Mouse (Mus musculus) spleen, adult 2 months (tissue): Measurements from ENCODE around the gene Slc26a6. TPM values are rescaled to one million over a fixed set of nuclear protein-coding genes. Genes with fewer than 3 reads are reported as not detected.

ENCODE experiments used
- DNase-seq, 2 experiments: peaks; one replicate each; pipeline versions ENCODE4 v3.0.0 to v3.0.0-alpha.2; 2012 to 2021; ENCODE audit warnings: low spot score in 2 of 2, low read depth in 1 of 2
- H3K27ac ChIP-seq: fragments of 200-500 bp; 2 replicates; pipeline ENCODE4 v1.5.1; 2012; ENCODE audit warnings: low read length, inconsistent platforms; ENCODE audit not compliant: insufficient read depth
- H3K27me3 ChIP-seq: fragments of 200-500 bp; 2 replicates; pipeline ENCODE4 v1.6.1; 2012; ENCODE audit warnings: mild to moderate bottlenecking, moderate library complexity, low read length, inconsistent platforms; ENCODE audit not compliant: control insufficient read depth, insufficient read depth
- H3K36me3 ChIP-seq: fragments of 200-500 bp; 2 replicates; pipeline ENCODE4 v1.6.1; 2012; ENCODE audit warnings: mild to moderate bottlenecking, low read length, inconsistent platforms; ENCODE audit not compliant: control insufficient read depth, insufficient read depth
- H3K4me1 ChIP-seq: fragments of 200-500 bp; 2 replicates; pipeline ENCODE4 v1.6.1; 2011; ENCODE audit warnings: inconsistent platforms; ENCODE audit not compliant: control insufficient read depth, insufficient read depth, insufficient read length
- H3K4me3 ChIP-seq: fragments of 200-500 bp; 2 replicates; pipeline ENCODE4 v1.5.1; 2011; ENCODE audit warnings: mild to moderate bottlenecking, inconsistent platforms; ENCODE audit not compliant: insufficient read depth, insufficient read length; ENCODE audit errors: extremely low read depth
- CTCF ChIP-seq: fragments of 200-500 bp; IDR thresholded peaks from 2 replicates; pipeline ENCODE4 v1.5.1; 2011; ENCODE audit warnings: mild to moderate bottlenecking, inconsistent platforms; ENCODE audit not compliant: insufficient read depth, insufficient read length, insufficient replicate concordance; ENCODE audit errors: extremely low read depth
- POLR2A ChIP-seq: fragments of 200-500 bp; IDR thresholded peaks from 2 replicates; pipeline ENCODE4 v1.6.1; 2011; ENCODE audit warnings: low read depth, low read length, inconsistent platforms
- WGBS: fragments of 180-500 bp; shearing (Covaris S2); methylation state at CpG from one replicate; pipeline ENCODE4 v1.1.7; 2018; 5-methylcytosine and 5-hydroxymethylcytosine counted together
- polyA plus RNA-seq: library from polyadenylated mRNA; depleted of rRNA; stranded (reverse); fragments of >200 nt; gene quantifications from 2 replicates; pipeline ENCODE4 v1.2.3, GENCODE M21; 2012; rRNA removed

Gene Slc26a6
- 13.0 and 14.9 TPM in 2 replicates for polyA plus RNA-seq

DNA sequence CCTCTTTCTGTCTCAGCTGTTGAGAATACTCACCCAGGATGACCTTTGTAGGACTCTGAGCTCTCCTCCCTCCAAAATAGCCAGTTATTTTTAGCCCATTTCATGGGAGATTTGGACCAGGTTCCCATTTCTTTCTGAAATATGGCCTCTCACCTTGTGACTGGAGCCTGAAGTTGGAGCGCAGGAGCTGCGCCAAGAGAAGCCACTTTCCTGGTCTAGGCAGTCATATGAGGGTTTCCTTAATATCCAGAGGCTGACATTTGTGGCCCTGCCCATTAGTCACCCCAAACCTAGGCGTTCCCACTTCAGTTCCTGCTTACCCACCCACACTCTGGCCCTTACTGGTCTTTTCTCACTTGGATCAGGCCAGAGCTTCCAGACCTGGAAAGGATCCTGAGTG lies at the start of gene Slc26a6:
Gene Slc26a6, plus strand, starts transcription at position 308 of the 400 bp plus-strand sequence.
- no peak for DNase-seq
- TF ChIP-seq CTCF = no peak
- TF ChIP-seq POLR2A = no peak
- Histone ChIP-seq H3K27me3 (no peaks in the 10 kb centered on the region), H3K4me1 (peaks cover 5% of the 10 kb centered on the region; the same call in 1 of the 2 replicates), H3K27ac (peak within 1 kb of the TSS; percentile 83), H3K4me3 (peak within 1 kb of the TSS; percentile 88), H3K36me3 (no peaks in the 10 kb centered on the region)
- 91% methylated on average over 3 of the region's 3 CpGs for WGBS

DNA sequence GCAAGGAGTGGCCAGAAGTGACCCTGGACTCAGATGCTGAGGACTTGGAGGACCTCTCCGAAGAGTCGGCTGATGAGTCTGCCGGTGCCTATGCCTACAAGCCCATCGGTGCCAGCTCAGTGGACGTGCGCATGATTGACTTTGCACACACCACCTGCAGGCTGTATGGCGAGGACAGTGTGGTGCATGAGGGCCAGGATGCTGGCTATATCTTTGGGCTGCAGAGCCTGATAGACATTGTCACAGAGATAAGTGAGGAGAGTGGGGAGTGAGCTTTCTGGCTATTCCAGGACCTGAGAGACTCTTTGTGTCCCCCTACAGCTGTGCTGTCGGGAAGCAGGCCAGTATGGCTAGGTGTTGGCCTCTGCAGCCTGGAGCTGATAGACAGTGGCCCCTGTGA lies 47.3 kb upstream of the Slc26a6 start:
- no peak for DNase-seq
- Histone ChIP-seq H3K27ac (no peak overlapping the region), H3K4me1 (peaks cover 11% of the 10 kb centered on the region; the same call in 1 of the 2 replicates)

DNA sequence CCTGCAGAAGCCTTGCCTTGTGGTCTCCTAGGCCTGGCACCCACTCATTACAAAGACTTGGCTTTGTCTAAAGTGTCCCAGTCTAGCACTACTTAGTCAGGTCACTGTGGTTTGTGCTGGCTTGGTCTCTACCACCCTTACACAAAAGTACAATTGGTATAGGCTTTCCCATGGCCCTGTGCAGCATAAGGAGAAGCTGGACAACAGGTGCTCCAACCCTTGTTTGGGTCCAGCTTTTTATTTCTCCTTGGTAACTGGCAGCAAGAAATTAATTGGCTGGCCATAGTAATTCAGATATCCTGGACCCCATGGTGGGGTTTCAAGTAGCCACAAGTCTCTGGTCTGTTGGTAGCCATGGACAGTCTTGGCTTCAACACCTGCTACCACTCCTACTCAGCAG lies 46.7 kb upstream of the Slc26a6 start:
- H3K4me1 ChIP-seq = peaks cover 11% of the 10 kb centered on the region; the same call in 1 of the 2 replicates
- no peak overlapping the region for H3K27ac ChIP-seq
- H3K4me3 ChIP-seq = no peak overlapping the region
- H3K36me3 ChIP-seq = peaks cover 24% of the 10 kb centered on the region
- no peak for TF ChIP-seq CTCF
- TF ChIP-seq POLR2A = no peak
- no peaks in the 10 kb centered on the region for H3K27me3 ChIP-seq
- DNase-seq = no peak

More for the DNA sequence above, 47.3 kb upstream of the Slc26a6 start:
- H3K36me3 ChIP-seq = peaks cover 28% of the 10 kb centered on the region
- no peak for TF ChIP-seq CTCF
- TF ChIP-seq POLR2A = no peak
- H3K4me3 ChIP-seq = no peak overlapping the region
- H3K27me3 ChIP-seq = no peaks in the 10 kb centered on the region
- WGBS = 87% methylated on average over 8 of the region's 8 CpGs

DNA sequence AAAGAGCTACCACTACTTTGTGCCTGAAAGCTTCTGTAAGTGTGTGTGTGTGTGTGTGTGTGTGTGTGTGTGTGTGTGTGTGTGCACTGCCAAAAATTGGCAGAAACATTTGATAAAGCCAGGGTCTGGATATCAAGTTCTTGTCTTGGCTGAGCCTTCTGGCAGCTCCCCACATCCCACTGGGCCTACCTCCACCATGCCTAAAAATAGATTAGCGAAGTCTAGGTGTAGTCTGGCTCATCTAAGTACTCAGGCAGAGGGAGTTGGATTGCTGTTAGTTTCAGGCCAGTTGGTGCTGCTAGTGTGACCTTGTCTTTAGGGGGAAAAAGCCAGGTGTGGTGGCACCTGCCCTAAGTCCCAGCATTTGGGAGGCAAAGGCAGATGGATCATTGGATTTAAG lies 46.3 kb upstream of the Slc26a6 start:
- TF ChIP-seq CTCF = no peak
- TF ChIP-seq POLR2A = no peak
- Histone ChIP-seq H3K27me3 (no peaks in the 10 kb centered on the region), H3K27ac (no peak overlapping the region), H3K4me3 (no peak overlapping the region), H3K4me1 (peaks cover 11% of the 10 kb centered on the region; the same call in 1 of the 2 replicates), H3K36me3 (peaks cover 24% of the 10 kb centered on the region)
- WGBS = 92% methylated on average over 1 of the region's 1 CpGs
- DNase-seq = no peak

DNA sequence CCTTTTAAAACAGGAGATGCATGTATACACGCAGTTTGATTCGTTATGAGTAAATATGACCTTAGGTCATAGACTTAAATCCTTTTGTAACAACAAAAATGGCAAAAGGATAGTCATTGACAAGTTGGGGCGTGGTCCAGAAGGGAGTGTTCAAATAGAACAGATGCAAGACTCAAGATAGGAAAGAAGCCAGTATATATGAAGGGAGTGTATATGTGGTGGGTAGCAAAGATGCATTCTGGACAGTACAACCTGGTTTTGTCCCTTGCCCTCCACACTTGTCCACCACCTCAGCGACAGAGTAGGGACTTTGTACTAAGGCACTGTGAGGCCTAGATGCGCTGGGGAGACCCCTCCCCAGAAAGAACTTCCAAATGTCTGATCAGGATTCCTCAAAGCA lies 45.4 kb upstream of the Slc26a6 start:
- Histone ChIP-seq H3K4me1 (peaks cover 11% of the 10 kb centered on the region; the same call in 1 of the 2 replicates), H3K27ac (0 out of 2 replicates have a peak overlapping the region, but pooled peaks have one; percentile 18), H3K27me3 (no peaks in the 10 kb centered on the region), H3K36me3 (peaks cover 26% of the 10 kb centered on the region), H3K4me3 (no peak overlapping the region)
- DNase-seq = no peak
- TF ChIP-seq CTCF (no peak), POLR2A (no peak)
- 69% methylated on average over 5 of the region's 5 CpGs for WGBS

DNA sequence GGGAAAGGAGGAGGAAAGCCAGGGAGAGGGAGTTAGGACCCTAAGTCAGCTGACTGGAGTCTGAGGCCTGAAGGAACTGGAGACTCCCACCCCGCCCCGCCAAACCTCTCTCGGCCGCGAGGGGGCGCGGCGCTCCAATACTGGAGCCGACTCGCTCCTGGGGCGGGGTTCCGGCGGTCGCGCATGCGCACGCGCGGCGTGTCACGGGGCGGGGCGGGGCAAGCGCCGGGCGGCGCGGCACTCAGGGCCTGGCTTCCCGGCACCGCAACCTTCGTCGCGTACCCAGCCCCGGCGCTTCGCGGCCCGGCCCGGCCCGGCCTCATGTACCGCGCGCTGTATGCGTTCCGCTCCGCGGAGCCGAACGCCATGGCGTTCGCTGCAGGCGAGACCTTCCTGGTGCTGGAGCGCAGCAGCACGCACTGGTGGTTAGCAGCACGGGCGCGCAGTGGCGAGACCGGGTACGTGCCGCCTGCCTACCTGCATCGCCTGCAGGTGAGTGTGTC lies 44.9 kb upstream of the Slc26a6 start, which contains the start of gene Nckipsd:
Gene Nckipsd, plus strand, starts transcription at position 206 of the 503 bp plus-strand sequence.
- Histone ChIP-seq H3K36me3 (peaks cover 26% of the 10 kb centered on the region), H3K4me3 (peak within 1 kb of the TSS; percentile 94), H3K4me1 (peaks cover 11% of the 10 kb centered on the region; the same call in 1 of the 2 replicates), H3K27me3 (no peaks in the 10 kb centered on the region), H3K27ac (peak within 1 kb of the TSS; percentile 47; the same call in 1 of the 2 replicates)
- peak; percentile 74 to 92 for DNase-seq
- under 1% methylated on average over 62 of the region's 62 CpGs for WGBS
- TF ChIP-seq POLR2A (peak; percentile 22; the same call in 1 of the 2 replicates), CTCF (peak; percentile 91)

DNA sequence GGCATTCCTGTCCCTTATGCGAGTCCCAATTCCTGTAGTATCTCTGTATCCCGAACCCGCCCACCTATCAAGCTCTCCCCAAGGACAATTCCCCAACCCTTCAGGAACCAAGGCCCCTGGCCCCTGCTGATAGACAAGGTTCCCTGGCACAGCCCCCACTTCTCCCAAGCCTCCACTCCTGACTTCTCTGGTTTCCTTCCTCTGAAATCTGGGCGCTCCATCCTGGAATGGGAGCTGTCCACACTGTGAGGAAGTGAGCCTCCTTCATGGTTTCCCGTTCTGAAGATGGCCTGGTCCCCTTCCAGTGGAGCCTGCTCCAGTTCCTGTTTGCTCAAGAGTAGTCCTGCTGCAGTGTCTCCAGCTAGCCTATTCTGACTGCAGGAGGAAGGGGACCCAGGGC lies 43.9 kb upstream of the Slc26a6 start:
- DNase-seq = no peak
- Histone ChIP-seq H3K27me3 (no peaks in the 10 kb centered on the region), H3K4me3 (no peak overlapping the region), H3K36me3 (peaks cover 23% of the 10 kb centered on the region), H3K27ac (0 out of 2 replicates have a peak overlapping the region, but pooled peaks have one; percentile 4), H3K4me1 (peaks cover 11% of the 10 kb centered on the region; the same call in 1 of the 2 replicates)
- TF ChIP-seq CTCF (no peak), POLR2A (no peak)
- 62% methylated on average over 5 of the region's 5 CpGs for WGBS
